Mouse (Mus musculus) cerebellum, postnatal 4 days (tissue): ENCODE measurements around the gene Amz2.
"Not testable (repeated sequence)": the region's sequence is repeated elsewhere in the genome, so short reads cannot be mapped to it uniquely, and the experiment has no call there.

Experiments used
- DNase-seq, 2 experiments: peaks; one replicate each; pipeline ENCODE4 v3.0.0; 2022; ENCODE audit warnings: low spot score in 2 of 2, mixed read lengths in 1 of 2

The Amz2 gene

GRCm38 (mm10) chr11:109470921-109471861 is 45.4 kb downstream of the Amz2 start:
- no peak for DNase-seq

GRCm38 (mm10) chr11:109472171-109472691 is 46.5 kb downstream of the Amz2 start:
- peak in 1 of 2 experiments; percentile 35 for DNase-seq

- DNase-seq: no peak
These were observed 47.0 kb downstream of the Amz2 start for GRCm38 (mm10) chr11:109472821-109473170.

GRCm38 (mm10) chr11:109473171-109474085 is 47.7 kb downstream of the Amz2 start, which contains the start of the genes Arsg and Slc16a6:
Gene Arsg (plus strand): TSS chr11:109473374.
Gene Slc16a6 (minus strand): TSS chr11:109473598.
- DNase-seq: peak; percentile 63 to 85

GRCm38 (mm10) chr11:109474086-109474742 is 48.5 kb downstream of the Amz2 start:
- no peak for DNase-seq

- DNase-seq: no peak
These were observed 49.1 kb downstream of the Amz2 start for GRCm38 (mm10) chr11:109474836-109475235.

- DNase-seq: no peak
These were observed 50.0 kb downstream of the Amz2 start for GRCm38 (mm10) chr11:109475717-109476116.

- no peak for DNase-seq
These were observed 50.5 kb downstream of the Amz2 start for GRCm38 (mm10) chr11:109476241-109476640.

- DNase-seq: no peak
These were observed 50.9 kb downstream of the Amz2 start for GRCm38 (mm10) chr11:109476653-109477052.

GRCm38 (mm10) chr11:109477606-109478380 is 52.0 kb downstream of the Amz2 start:
- no peak for DNase-seq

- no peak for DNase-seq
These were observed 54.0 kb downstream of the Amz2 start for GRCm38 (mm10) chr11:109479575-109480285.

GRCm38 (mm10) chr11:109480440-109480839 is 54.7 kb downstream of the Amz2 start:
- no peak for DNase-seq

GRCm38 (mm10) chr11:109485398-109486045 is 59.8 kb downstream of the Amz2 start:
- peak in 1 of 2 experiments; percentile 20 for DNase-seq

- no peak for DNase-seq
These were observed 61.4 kb downstream of the Amz2 start for GRCm38 (mm10) chr11:109487111-109487510.

GRCm38 (mm10) chr11:109487991-109488684 is 62.4 kb downstream of the Amz2 start:
- no peak for DNase-seq

GRCm38 (mm10) chr11:109489763-109490162 is 64.0 kb downstream of the Amz2 start:
- no peak for DNase-seq

GRCm38 (mm10) chr11:109491844-109492243 is 66.1 kb downstream of the Amz2 start:
- no peak for DNase-seq

GRCm38 (mm10) chr11:109492847-109493464 is 67.2 kb downstream of the Amz2 start:
- not testable (repeated sequence) for DNase-seq
